Mouse (Mus musculus) thymus, postnatal 25 days (tissue): ENCODE measurements at regions not wholly inside any gene's neighbourhood (a gene's known extent, or its start where the extent isn't known, plus 50 kb on each side); places are given as distances from the start of the nearest gene placed in this dataset.
A peak's percentile ranks its signal among the peaks of the same experiment; 100 is the strongest.
"Not testable (repeated sequence)": the region's sequence is repeated elsewhere in the genome, so short reads cannot be mapped to it uniquely, and the experiment has no call there.

ENCODE experiments used
- DNase-seq: peaks from one replicate; pipeline ENCODE4 v3.0.0; 2022

- DNase-seq = peak; percentile 37
These were observed 874.2 kb upstream of the Olfr1507 start for GRCm38 (mm10) chr14:53369776-53370175.

- not testable (repeated sequence) for DNase-seq
These were observed 871.9 kb upstream of the Olfr1507 start for GRCm38 (mm10) chr14:53367420-53367819.

GRCm38 (mm10) chr14:53363995-53364394, 868.4 kb upstream of the Olfr1507 start:
- DNase-seq = peak; percentile 82

- DNase-seq = peak; percentile 39
These were observed 866.5 kb upstream of the Olfr1507 start for GRCm38 (mm10) chr14:53362054-53362453.

- DNase-seq = not testable (repeated sequence)
These were observed 861.9 kb upstream of the Olfr1507 start for GRCm38 (mm10) chr14:53357498-53357897.

GRCm38 (mm10) chr14:53356783-53357182, 861.2 kb upstream of the Olfr1507 start:
- not testable (repeated sequence) for DNase-seq

GRCm38 (mm10) chr14:53351457-53351856, 855.9 kb upstream of the Olfr1507 start:
- DNase-seq = not testable (repeated sequence)

GRCm38 (mm10) chr14:53350780-53351179, 855.2 kb upstream of the Olfr1507 start:
- DNase-seq = not testable (repeated sequence)

GRCm38 (mm10) chr14:53349111-53349510, 853.6 kb upstream of the Olfr1507 start:
- peak; percentile 65 for DNase-seq

- peak; percentile 59 for DNase-seq
These were observed 850.0 kb upstream of the Olfr1507 start for GRCm38 (mm10) chr14:53345568-53345967.

- not testable (repeated sequence) for DNase-seq
These were observed 848.3 kb upstream of the Olfr1507 start for GRCm38 (mm10) chr14:53343849-53344248.

- not testable (repeated sequence) for DNase-seq
These were observed 843.6 kb upstream of the Olfr1507 start for GRCm38 (mm10) chr14:53339167-53339566.

GRCm38 (mm10) chr14:53337446-53337845, 841.9 kb upstream of the Olfr1507 start:
- peak; percentile 36 for DNase-seq

- peak; percentile 27 for DNase-seq
These were observed 841.2 kb upstream of the Olfr1507 start for GRCm38 (mm10) chr14:53336705-53337104.

GRCm38 (mm10) chr14:53334451-53334850, 838.9 kb upstream of the Olfr1507 start:
- not testable (repeated sequence) for DNase-seq

GRCm38 (mm10) chr14:53331153-53331552, 835.6 kb upstream of the Olfr1507 start:
- DNase-seq = not testable (repeated sequence)

GRCm38 (mm10) chr14:53324367-53324766, 828.8 kb upstream of the Olfr1507 start:
- DNase-seq = not testable (repeated sequence)

- DNase-seq = not testable (repeated sequence)
These were observed 823.2 kb upstream of the Olfr1507 start for GRCm38 (mm10) chr14:53318512-53319309.

- DNase-seq = peak; percentile 39
These were observed 816.9 kb upstream of the Olfr1507 start for GRCm38 (mm10) chr14:53312490-53312889.

- not testable (repeated sequence) for DNase-seq
These were observed 807.6 kb upstream of the Olfr1507 start for GRCm38 (mm10) chr14:53303179-53303578.

- not testable (repeated sequence) for DNase-seq
These were observed 806.9 kb upstream of the Olfr1507 start for GRCm38 (mm10) chr14:53302491-53302829.

- not testable (repeated sequence) for DNase-seq
These were observed 806.4 kb upstream of the Olfr1507 start for GRCm38 (mm10) chr14:53301722-53302490.

GRCm38 (mm10) chr14:53301110-53301509, 805.6 kb upstream of the Olfr1507 start:
- DNase-seq = peak; percentile 0

- DNase-seq = not testable (repeated sequence)
These were observed 804.2 kb upstream of the Olfr1507 start for GRCm38 (mm10) chr14:53299735-53300134.
